Mouse (Mus musculus) brown adipose tissue, adult 24 weeks (tissue): ENCODE data around the gene Nr0b1. TPM values are rescaled to one million over a fixed set of nuclear protein-coding genes. Genes with fewer than 3 reads are reported as not detected.

ENCODE experiments used
- H3K27ac ChIP-seq: fragments of 200-500 bp; replicated peaks from 2 replicates; pipeline ENCODE4 v1.5.1; 2012; ENCODE audit warnings: low read depth, mild to moderate bottlenecking, low read length
- H3K4me1 ChIP-seq: fragments of 200-500 bp; 2 replicates; pipeline ENCODE4 v1.6.1; 2012; ENCODE audit warnings: low read length, mixed read lengths; ENCODE audit not compliant: control insufficient read depth, insufficient read depth, insufficient read length
- H3K4me3 ChIP-seq: fragments of 200-500 bp; 2 replicates; pipeline ENCODE4 v1.5.1; 2012; ENCODE audit warnings: low read depth, mild to moderate bottlenecking, low read length, moderate library complexity; ENCODE audit not compliant: insufficient read depth
- polyA plus RNA-seq: library from polyadenylated mRNA; stranded (reverse); fragments of >200 nt; gene quantifications from 2 replicates; pipeline ENCODE4 v1.2.4, GENCODE M21; 2012; ENCODE audit not compliant: missing spikeins, insufficient read depth, insufficient read length

Nr0b1 gene
- polyA plus RNA-seq = not detected in 2 replicates

DNA sequence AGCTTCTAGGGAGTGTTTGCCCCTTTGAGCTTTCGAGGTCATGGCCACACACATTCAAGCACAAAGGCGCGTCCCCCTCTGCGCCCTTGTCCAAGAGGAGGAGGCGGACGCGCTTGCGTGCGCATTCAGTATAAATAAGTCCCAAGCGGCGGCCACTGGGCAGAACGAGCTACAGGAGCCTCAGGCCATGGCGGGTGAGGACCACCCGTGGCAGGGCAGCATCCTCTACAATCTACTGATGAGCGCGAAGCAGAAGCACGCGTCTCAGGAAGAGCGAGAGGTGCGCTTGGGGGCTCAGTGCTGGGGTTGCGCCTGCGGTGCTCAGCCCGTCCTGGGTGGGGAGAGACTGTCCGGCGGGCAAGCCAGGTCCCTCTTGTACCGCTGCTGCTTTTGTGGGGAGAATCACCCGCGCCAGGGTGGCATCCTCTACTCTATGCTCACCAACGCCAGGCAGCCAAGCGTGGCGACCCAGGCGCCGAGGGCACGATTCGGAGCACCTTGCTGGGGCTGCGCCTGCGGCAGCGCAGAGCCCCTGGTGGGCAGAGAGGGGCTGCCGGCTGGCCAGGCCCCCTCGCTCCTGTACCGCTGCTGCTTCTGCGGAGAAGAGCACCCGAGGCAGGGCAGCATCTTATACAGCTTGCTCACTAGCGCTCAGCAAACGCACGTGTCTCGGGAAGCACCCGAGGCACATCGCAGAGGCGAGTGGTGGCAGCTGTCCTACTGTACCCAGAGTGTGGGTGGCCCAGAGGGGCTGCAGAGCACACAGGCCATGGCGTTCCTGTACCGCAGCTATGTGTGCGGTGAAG lies at the start of gene Nr0b1:
TSS of gene Nr0b1 (plus strand) at position 151 of the 806 bp plus-strand sequence.
- Histone ChIP-seq H3K27ac (no peak within 1 kb of the TSS), H3K4me3 (0 out of 2 replicates have a peak within 1 kb of the TSS, but pooled peaks have one; percentile 6)

DNA sequence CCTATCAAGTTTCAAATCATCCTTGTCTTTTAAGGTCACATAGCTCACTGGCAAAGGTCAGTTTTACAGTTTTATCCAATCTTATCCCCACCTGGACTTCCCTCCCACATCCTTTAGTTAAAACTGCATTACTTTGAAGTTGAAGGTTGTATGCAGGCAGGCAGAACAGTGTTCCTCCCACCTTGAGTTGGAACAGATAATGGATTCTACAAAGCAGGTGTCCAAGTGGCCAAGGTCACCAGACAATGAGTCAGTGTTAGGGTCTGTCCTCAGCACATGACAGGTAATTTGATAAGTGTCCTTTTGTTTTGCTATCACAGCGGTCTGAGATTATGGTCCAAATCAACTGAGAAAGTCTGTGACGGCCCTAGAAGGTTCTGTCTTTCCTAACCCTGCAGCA lies 4.3 kb upstream of the Nr0b1 start:
- Histone ChIP-seq H3K4me3 (no peak overlapping the region), H3K4me1 (no peaks in the 10 kb centered on the region), H3K27ac (no peak overlapping the region)

More for the DNA sequence above, at the start of gene Nr0b1:
- H3K4me1 ChIP-seq = no peaks in the 10 kb centered on the region

DNA sequence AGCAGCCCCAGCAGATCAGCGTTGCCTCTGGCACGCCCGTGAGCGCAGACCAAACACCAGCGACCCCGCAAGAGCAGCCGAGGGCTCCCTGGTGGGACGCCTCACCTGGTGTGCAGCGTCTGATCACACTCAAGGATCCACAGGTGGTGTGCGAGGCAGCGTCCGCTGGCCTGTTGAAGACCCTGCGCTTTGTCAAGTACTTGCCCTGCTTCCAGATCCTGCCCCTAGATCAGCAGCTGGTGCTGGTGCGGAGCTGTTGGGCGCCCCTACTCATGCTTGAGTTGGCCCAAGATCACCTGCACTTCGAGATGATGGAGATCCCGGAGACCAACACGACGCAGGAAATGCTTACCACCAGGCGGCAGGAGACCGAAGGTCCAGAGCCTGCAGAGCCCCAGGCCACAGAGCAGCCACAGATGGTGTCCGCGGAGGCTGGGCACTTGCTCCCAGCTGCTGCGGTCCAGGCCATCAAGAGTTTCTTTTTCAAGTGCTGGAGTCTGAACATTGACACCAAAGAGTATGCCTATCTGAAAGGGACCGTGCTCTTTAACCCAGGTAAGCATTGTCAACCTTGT lies 943 bp downstream of the Nr0b1 start:
- H3K4me3 ChIP-seq = no peak overlapping the region
- H3K27ac ChIP-seq = no peak overlapping the region

DNA sequence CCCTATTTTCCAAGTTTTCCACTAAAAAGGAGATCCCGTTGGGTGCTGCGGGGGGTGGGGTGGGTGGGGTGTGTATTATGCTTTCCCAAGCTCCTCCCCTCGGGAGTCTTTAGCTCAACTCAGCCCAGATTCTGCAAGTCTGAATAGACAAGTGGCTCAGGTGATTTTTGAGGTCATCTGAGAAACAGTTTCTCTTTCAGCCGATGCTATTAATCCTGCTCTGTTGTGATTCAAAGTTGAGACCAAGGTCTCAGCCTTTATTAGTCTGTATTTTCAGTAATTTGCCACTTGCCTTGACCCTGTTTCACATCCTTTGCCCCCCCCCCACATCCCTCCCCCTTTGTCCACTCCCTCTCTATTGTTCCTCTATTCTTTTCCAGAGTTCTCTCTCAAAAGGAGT lies 1.8 kb downstream of the Nr0b1 start:
- Histone ChIP-seq H3K27ac (no peak overlapping the region), H3K4me1 (no peaks in the 10 kb centered on the region), H3K4me3 (no peak overlapping the region)

More for the DNA sequence above, 943 bp downstream of the Nr0b1 start:
- no peaks in the 10 kb centered on the region for H3K4me1 ChIP-seq

DNA sequence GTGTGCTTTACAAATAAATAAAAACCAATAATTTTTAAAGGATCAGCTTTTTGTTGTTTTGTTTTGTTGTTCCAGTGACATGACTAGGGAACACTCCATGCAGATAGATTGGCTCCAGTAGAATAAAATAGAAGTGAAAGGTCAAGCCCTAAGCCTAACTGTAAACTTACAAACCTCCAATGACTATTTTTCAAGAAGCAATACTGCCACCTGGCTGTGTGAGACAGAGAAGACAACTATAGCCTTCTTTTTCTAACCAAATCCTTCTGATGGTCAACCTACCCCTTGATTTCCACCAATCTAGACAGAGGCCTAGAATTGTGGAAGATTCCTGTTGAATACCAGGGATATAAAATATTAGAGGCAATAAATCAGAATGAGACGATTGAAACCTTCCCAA lies 45.7 kb downstream of the Nr0b1 start:
- Histone ChIP-seq H3K27ac (no peak overlapping the region), H3K4me1 (no peaks in the 10 kb centered on the region), H3K4me3 (no peak overlapping the region)

Other genes with a start within 250 kb of the Nr0b1 start
- not detected in 2 replicates for gene Samt3, start 147.6 kb upstream of the Nr0b1 start, polyA plus RNA-seq
- not detected in 2 replicates for gene Mageb4, start 113.3 kb downstream of the Nr0b1 start, polyA plus RNA-seq